19 mouse cellular contexts compared by ENCODE assay signal in genomic region chr6:94950319-94950718, GRCm38 (mm10).
"Had no signal": no experiment of that assay in that cellular context is flagged by ENCODE, and none has a peak within 500 bp of the region (broad histone marks: within the 10 kb centered on the region; RNA-seq: fewer than 3 reads in every experiment).

No protein-coding gene starts in this region.

- H3K36me3 ChIP-seq: kidney, embryonic 15.5 days; liver, embryonic 13.5 days; midbrain, embryonic 12.5 days; midbrain, embryonic 15.5 days; neural tube, embryonic 12.5 days; neural tube, embryonic 15.5 days had no signal

- H3K4me2 ChIP-seq: kidney, embryonic 15.5 days; liver, embryonic 13.5 days; lung, embryonic 14.5 days; midbrain, embryonic 12.5 days; midbrain, embryonic 15.5 days; neural tube, embryonic 12.5 days; neural tube, embryonic 15.5 days had no signal

- H3K9ac ChIP-seq: kidney, embryonic 15.5 days; liver, embryonic 13.5 days; lung, embryonic 14.5 days; midbrain, embryonic 12.5 days; midbrain, embryonic 15.5 days; neural tube, embryonic 12.5 days; neural tube, embryonic 15.5 days had no signal

- ATAC-seq: lung, postnatal 0 days; midbrain, embryonic 15.5 days had no signal

- H3K27ac ChIP-seq: kidney, embryonic 15.5 days; liver, embryonic 13.5 days; macrophage; midbrain, embryonic 12.5 days; midbrain, embryonic 15.5 days; neural tube, embryonic 12.5 days; neural tube, embryonic 15.5 days; stomach, postnatal 0 days had no signal

- H3K4me1 ChIP-seq: liver, embryonic 13.5 days; midbrain, embryonic 15.5 days had no signal

- DNase-seq: kidney, postnatal 10 days; kidney, postnatal 4 days; layer of hippocampus, adult 9-11 months; liver, embryonic 13.5 days; lung, embryonic 14.5 days; right cerebral cortex, adult 18-20 months; right cerebral cortex, postnatal 14 days; right cerebral cortex, postnatal 4 days; thymus, adult 2 months; thymus, postnatal 14 days; thymus, postnatal 4 days had no signal

- H3K9me3 ChIP-seq: kidney, embryonic 15.5 days; liver, embryonic 13.5 days; midbrain, embryonic 15.5 days; neural tube, embryonic 12.5 days; neural tube, embryonic 15.5 days had no signal

- H3K27me3 ChIP-seq: kidney, embryonic 15.5 days; liver, embryonic 13.5 days; midbrain, embryonic 12.5 days; midbrain, embryonic 15.5 days; neural tube, embryonic 12.5 days; neural tube, embryonic 15.5 days had no signal

- H3K4me3 ChIP-seq: kidney, embryonic 15.5 days; liver, embryonic 13.5 days; midbrain, embryonic 12.5 days; midbrain, embryonic 15.5 days; neural tube, embryonic 12.5 days; neural tube, embryonic 15.5 days had no signal
